Mouse (Mus musculus): ENCODE data around the gene Gm17018.

DNA sequence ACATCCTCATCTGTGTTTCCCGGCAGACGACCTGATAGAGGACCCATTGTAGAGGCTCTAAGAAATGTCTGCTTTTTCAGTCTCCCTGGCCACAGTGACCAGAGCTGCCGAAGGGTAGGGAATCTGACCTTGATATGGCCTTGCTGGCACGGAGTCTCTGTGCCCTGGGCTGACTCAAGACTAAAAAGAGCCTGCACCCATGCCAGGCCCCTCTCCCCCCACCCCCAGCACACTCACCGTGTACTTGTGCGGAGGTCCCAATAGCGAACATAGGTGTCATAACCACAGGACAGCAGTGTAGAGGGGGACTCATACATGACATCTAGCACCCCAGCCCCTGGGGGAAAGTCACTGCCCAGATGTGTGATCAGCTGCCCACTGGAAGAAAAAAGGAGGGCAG lies 19.0 kb downstream of the Gm17018 start:
- TF ChIP-seq CTCF (conservative IDR thresholded peaks at IDR 0.05; ENCODE audit: insufficient read depth, insufficient read length, low read depth, low read length), result no peak
- TF ChIP-seq POLR2A (IDR thresholded peaks at IDR 0.05; ENCODE audit: low read depth, low read length), result no peak
